Comparison of ENCODE assay signal across 8 mouse cellular contexts in the genomic region with DNA sequence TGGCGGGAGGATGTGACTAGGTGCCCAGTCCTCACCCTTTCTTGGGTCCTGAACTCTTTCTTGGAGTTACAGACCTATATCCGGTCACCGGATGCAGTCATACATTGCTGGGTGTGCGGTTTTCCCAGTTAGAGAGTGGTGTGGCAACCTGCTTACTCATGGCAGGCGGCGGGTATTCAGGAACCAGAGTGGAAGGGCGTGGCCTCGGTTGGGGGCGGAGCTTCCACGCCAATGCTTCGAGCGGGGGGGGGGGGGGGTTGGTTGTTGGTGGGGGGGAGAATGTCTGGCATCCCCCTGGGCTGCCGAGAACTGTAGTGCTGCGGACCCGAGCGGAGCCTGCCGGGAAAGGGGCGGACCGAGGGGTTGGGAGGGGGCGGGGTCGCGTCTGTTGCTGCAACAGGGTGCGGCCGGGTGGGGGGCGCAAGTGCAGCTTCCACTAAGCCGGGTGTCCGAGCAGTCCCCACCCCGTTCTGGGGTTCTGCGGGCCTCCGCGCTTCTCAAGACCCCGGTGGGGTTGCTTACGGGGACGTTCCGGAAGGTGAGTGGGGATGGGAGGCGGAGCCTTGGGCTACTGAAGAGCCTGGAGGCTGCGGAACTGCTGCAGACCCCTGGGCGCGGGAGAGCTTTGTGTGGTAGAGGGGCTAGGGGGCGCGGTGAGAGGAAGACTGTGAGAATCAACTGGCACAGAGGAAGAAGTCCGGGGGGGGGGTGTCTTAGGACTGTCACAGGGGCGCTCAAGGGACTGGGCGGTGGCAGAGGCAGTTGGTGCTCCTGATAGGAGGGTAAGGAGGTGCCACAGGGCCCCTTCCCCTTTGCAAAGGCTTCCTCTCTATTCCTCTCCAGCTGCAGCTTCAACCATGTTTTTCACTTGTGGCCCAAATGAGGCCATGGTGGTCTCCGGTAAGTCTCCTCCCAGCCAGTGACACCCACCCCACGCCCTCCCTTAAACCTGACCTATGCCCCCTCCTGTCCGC. TPM values are rescaled to one million over a fixed set of nuclear protein-coding genes. Genes with fewer than 3 reads are reported as not detected.
DNase-seq lines count a peak whose midpoint lies in the region; ATAC-seq lines count a peak whose summit lies in the region.

A gene (plus strand): TSS at position 267 of the 974 bp plus-strand sequence.

- DNase-seq in Muller cell, postnatal 12 days (ENCODE audit: inconsistent ontology term) = peak; percentile 95
- DNase-seq in cerebellum, adult 9-10 months = peak; percentile 80
- DNase-seq in layer of hippocampus, postnatal 10 days (ENCODE audit: low spot score in 2 of 2) = peak; percentile 71 to 83
- DNase-seq in lung, postnatal 25 days (ENCODE audit: low spot score) = peak; percentile 93
- peak; percentile 92 for DNase-seq in retina, postnatal 1 day
- DNase-seq in urinary bladder, adult 18-20 months (ENCODE audit: low spot score in 2 of 2) = peak; percentile 75 to 85

- peak; percentile 56 for ATAC-seq in frontal cortex, adult (ENCODE audit: low TSS enrichment)
- peak; percentile 56 to 66 for ATAC-seq in hematopoietic stem cell, adult 5-6 weeks (replicated peaks in 1 of 2; ENCODE audit: insufficient read depth in 1 of 2, low FRiP score in 2 of 2, low TSS enrichment in 1 of 2, low read depth in 1 of 2, poor library complexity in 2 of 2, severe bottlenecking in 2 of 2)

RNA-seq across cellular contexts. Expression of the gene that starts here (rescaled TPM):
- total RNA-seq in hematopoietic stem cell, adult 5-6 weeks (2017) = 134 and 140 TPM in 2 replicates
- total RNA-seq in layer of hippocampus, postnatal 10 days (2021) = 100 to 1,000 TPM; 163 to 172 TPM

Comparison
In these comparisons a context has a peak if more than half of its experiments do, and no peak if none do; other contexts are left out.
1. Peak in every context shown above with its lines: DNase-seq and ATAC-seq.